Mouse (Mus musculus): ENCODE data around the gene Clec4a1. TPM values are rescaled to one million over a fixed set of nuclear protein-coding genes. Genes with fewer than 3 reads are reported as not detected.

The Clec4a1 gene
- 5.3 and 6.7 TPM in 2 replicates for polyA plus RNA-seq (2015; fragmentation: Nextera tagmentation; extraction: Ambion mirVana)

DNA sequence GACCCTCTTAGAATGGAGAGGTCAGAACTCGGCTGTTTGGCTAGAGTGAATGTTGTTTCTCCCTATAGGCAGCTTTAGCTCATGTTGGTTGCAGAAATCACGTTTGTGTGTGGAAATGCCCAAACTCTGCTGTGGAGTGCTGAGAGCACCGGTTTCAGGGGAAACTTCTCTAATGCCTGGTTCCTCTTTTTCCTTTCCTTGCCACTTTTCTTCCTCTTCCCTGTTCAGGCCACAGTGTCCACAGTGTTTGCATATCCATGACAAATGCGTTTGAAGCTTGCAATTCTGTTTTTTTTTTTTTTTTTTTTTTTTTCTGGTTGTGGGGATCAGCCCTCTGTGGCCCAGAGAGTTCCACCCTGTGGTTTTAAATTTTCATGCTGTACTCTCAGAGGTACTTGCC, at the start of gene Clec4a1:
Gene Clec4a1, plus strand, starts transcription at position 398 of the 400 bp plus-strand sequence.

DNA sequence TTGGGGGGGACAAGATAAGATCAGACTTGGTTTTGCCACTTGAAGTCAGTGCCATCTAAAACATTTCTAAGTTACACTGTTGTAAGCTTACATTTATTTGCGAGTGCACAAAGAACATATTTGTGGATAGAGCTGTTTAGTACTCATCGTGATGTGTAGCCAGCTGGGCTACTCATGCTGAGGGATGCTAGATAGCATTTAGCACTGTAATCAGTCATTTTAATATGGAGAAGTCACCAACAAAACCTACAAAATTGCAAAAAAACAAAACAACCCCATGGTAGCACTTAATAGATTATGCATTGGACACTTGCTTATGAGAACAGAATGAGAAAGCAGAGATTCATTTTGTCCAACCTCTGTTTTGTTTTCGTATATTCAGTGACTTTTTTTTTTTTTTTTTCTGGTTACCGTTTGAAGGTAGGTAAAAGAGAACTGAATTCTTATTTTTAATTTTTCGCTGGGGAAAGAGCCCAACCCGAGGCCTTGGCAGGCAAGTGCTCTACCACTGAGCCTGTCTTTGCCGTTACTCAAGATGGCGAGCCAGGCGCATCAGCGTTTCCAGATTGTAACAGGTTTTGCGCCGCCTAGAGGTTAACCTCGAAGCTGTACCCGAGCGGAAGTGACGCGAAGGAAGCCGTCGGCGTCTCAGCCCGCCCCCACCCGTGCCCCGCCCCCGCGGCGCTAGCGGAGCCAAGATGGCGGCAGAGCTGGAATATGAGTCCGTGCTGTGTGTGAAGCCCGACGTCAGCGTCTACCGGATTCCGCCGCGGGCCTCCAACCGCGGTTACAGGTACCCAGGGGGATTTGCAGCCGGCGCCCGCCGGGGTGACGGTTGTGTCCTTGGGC, 47.6 kb upstream of the Clec4a1 start, which contains the start of gene Necap1:
Gene Necap1, plus strand, starts transcription at position 604 of the 849 bp plus-strand sequence.

DNA sequence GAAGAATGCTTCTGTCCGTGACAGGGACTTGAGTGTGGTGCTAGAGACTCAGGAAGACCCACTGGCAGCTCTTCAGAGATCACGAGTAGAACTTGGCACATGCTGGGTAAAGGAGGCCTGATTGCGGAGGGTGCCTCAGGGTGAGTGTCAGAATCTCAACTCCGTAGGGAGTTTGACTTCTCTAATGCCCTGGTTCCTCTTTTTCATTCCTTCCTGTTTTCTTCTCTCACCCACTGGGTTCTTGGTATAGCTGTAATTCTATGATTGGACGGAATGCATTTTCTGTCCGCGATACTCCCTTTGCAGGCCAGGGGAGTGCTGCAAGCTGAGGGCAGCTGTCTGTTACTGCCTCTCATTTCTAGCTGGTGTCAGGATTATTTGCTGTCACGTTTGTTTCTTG, 30.8 kb downstream of the Clec4a1 start, which contains the start of gene Clec4a3:
Gene Clec4a3, plus strand, starts transcription at position 115 of the 400 bp plus-strand sequence.

Other genes starting within 250 kb of the Clec4a1 start
- 0.08 and 0.25 TPM in 2 replicates for gene Nanog, start 214.4 kb upstream of the Clec4a1 start, polyA plus RNA-seq (2015; fragmentation: Nextera tagmentation; extraction: Ambion mirVana)
- gene Slc2a3, start 120.2 kb upstream of the Clec4a1 start, polyA plus RNA-seq (2015; fragmentation: Nextera tagmentation; extraction: Ambion mirVana), result 16.5 and 31.8 TPM in 2 replicates
- 4.2 and 4.8 TPM in 2 replicates for gene Foxj2, start 101.9 kb upstream of the Clec4a1 start, polyA plus RNA-seq (2015; fragmentation: Nextera tagmentation; extraction: Ambion mirVana)
- gene C3ar1, start 65.7 kb upstream of the Clec4a1 start, polyA plus RNA-seq (2015; fragmentation: Nextera tagmentation; extraction: Ambion mirVana), result 4.9 and 5.8 TPM in 2 replicates
- 46.9 and 49.3 TPM in 2 replicates for gene Necap1, start 47.4 kb upstream of the Clec4a1 start, polyA plus RNA-seq (2015; fragmentation: Nextera tagmentation; extraction: Ambion mirVana)
- gene Clec4a3, start 30.7 kb downstream of the Clec4a1 start, polyA plus RNA-seq (2015; fragmentation: Nextera tagmentation; extraction: Ambion mirVana), result 5.9 and 7.1 TPM in 2 replicates
- not detected in 2 replicates for gene Clec4a4, start 68.5 kb downstream of the Clec4a1 start, polyA plus RNA-seq (2015; fragmentation: Nextera tagmentation; extraction: Ambion mirVana)
- gene Clec4b1, start 128.1 kb downstream of the Clec4a1 start, polyA plus RNA-seq (2015; fragmentation: Nextera tagmentation; extraction: Ambion mirVana), result 0.17 and 0.46 TPM in 2 replicates
- gene Clec4a2, start 184.6 kb downstream of the Clec4a1 start, polyA plus RNA-seq (2015; fragmentation: Nextera tagmentation; extraction: Ambion mirVana), result 9.6 and 18.4 TPM in 2 replicates

Measured in adrenal gland, postnatal 0 days (tissue).